Mouse (Mus musculus): ENCODE measurements around the gene Gm37240. TPM values are rescaled to one million over a fixed set of nuclear protein-coding genes. Genes with fewer than 3 reads are reported as not detected.
A peak's percentile ranks its signal among the peaks of the same experiment; 100 is the strongest.

Gm37240 gene
- polyA plus RNA-seq, 1 experiment from 2014 or later = 1.1 TPM

GRCm38 (mm10) chr3:85053526-85053925 lies 833.8 kb downstream of the Gm37240 start:
- ATAC-seq = no peak
- no peak overlapping the region for H3K27ac ChIP-seq (ENCODE audit: low read depth, low read length)
- no peak overlapping the region for H3K4me3 ChIP-seq (ENCODE audit: low read depth, low read length)

GRCm38 (mm10) chr3:85052196-85052595 lies 835.1 kb downstream of the Gm37240 start:
- 65% methylated on average over 1 of the region's 1 CpGs for WGBS
- Histone ChIP-seq H3K9ac (ENCODE audit: low read length) (no peak overlapping the region), H3K4me1 (ENCODE audit: control insufficient read depth, insufficient read depth, low read length) (no peaks in the 10 kb centered on the region), H3K4me3 (ENCODE audit: low read depth, low read length) (no peak overlapping the region), H3K4me2 (ENCODE audit: low read length) (no peak overlapping the region), H3K36me3 (ENCODE audit: control insufficient read depth, insufficient read depth, low read length) (no peaks in the 10 kb centered on the region), H3K27me3 (replicated peaks; ENCODE audit: control insufficient read depth, insufficient read depth, low read length) (no peaks in the 10 kb centered on the region), H3K9me3 (replicated peaks; ENCODE audit: control insufficient read depth, low read length) (no peaks in the 10 kb centered on the region), H3K27ac (ENCODE audit: low read depth, low read length) (no peak overlapping the region)
- DNase-seq (ENCODE audit: low spot score) (no peak), ATAC-seq (no peak)

More at GRCm38 (mm10) chr3:85053526-85053925, 833.8 kb downstream of the Gm37240 start:
- no peaks in the 10 kb centered on the region for H3K36me3 ChIP-seq (ENCODE audit: control insufficient read depth, insufficient read depth, low read length)
- no peak for DNase-seq (ENCODE audit: low spot score)
- H3K9ac ChIP-seq (ENCODE audit: low read length) = no peak overlapping the region
- no peak overlapping the region for H3K4me2 ChIP-seq (ENCODE audit: low read length)
- H3K9me3 ChIP-seq (replicated peaks; ENCODE audit: control insufficient read depth, low read length) = no peaks in the 10 kb centered on the region
- H3K27me3 ChIP-seq (replicated peaks; ENCODE audit: control insufficient read depth, insufficient read depth, low read length) = no peaks in the 10 kb centered on the region
- WGBS = 79% methylated on average over 4 of the region's 4 CpGs
- no peaks in the 10 kb centered on the region for H3K4me1 ChIP-seq (ENCODE audit: control insufficient read depth, insufficient read depth, low read length)

GRCm38 (mm10) chr3:85048569-85048968 lies 838.7 kb downstream of the Gm37240 start:
- no peaks in the 10 kb centered on the region for H3K27me3 ChIP-seq (replicated peaks; ENCODE audit: control insufficient read depth, insufficient read depth, low read length)
- H3K9me3 ChIP-seq (replicated peaks; ENCODE audit: control insufficient read depth, low read length) = no peaks in the 10 kb centered on the region
- WGBS = 92% methylated on average over 5 of the region's 5 CpGs
- no peaks in the 10 kb centered on the region for H3K36me3 ChIP-seq (ENCODE audit: control insufficient read depth, insufficient read depth, low read length)
- H3K27ac ChIP-seq (ENCODE audit: low read depth, low read length) = no peak overlapping the region
- no peak overlapping the region for H3K4me2 ChIP-seq (ENCODE audit: low read length)
- H3K4me3 ChIP-seq (ENCODE audit: low read depth, low read length) = no peak overlapping the region
- no peaks in the 10 kb centered on the region for H3K4me1 ChIP-seq (ENCODE audit: control insufficient read depth, insufficient read depth, low read length)
- H3K9ac ChIP-seq (ENCODE audit: low read length) = no peak overlapping the region
- no peak for ATAC-seq
- no peak for DNase-seq (ENCODE audit: low spot score)

- ATAC-seq (no peak), DNase-seq (ENCODE audit: low spot score) (no peak)
- WGBS = 97% methylated on average over 8 of the region's 8 CpGs
- Histone ChIP-seq H3K9me3 (replicated peaks; ENCODE audit: control insufficient read depth, low read length) (no peaks in the 10 kb centered on the region), H3K27me3 (replicated peaks; ENCODE audit: control insufficient read depth, insufficient read depth, low read length) (no peaks in the 10 kb centered on the region), H3K9ac (ENCODE audit: low read length) (no peak overlapping the region), H3K4me3 (ENCODE audit: low read depth, low read length) (no peak overlapping the region), H3K4me2 (ENCODE audit: low read length) (no peak overlapping the region), H3K36me3 (ENCODE audit: control insufficient read depth, insufficient read depth, low read length) (no peaks in the 10 kb centered on the region), H3K4me1 (ENCODE audit: control insufficient read depth, insufficient read depth, low read length) (no peaks in the 10 kb centered on the region), H3K27ac (ENCODE audit: low read depth, low read length) (no peak overlapping the region)
Measured at GRCm38 (mm10) chr3:85043679-85044218, 843.6 kb downstream of the Gm37240 start.

- DNase-seq (ENCODE audit: low spot score) (no peak), ATAC-seq (no peak)
- Histone ChIP-seq H3K4me2 (ENCODE audit: low read length) (no peak overlapping the region), H3K9ac (ENCODE audit: low read length) (no peak overlapping the region), H3K27me3 (replicated peaks; ENCODE audit: control insufficient read depth, insufficient read depth, low read length) (no peaks in the 10 kb centered on the region), H3K4me3 (ENCODE audit: low read depth, low read length) (no peak overlapping the region), H3K36me3 (ENCODE audit: control insufficient read depth, insufficient read depth, low read length) (no peaks in the 10 kb centered on the region), H3K9me3 (replicated peaks; ENCODE audit: control insufficient read depth, low read length) (no peaks in the 10 kb centered on the region), H3K4me1 (ENCODE audit: control insufficient read depth, insufficient read depth, low read length) (no peaks in the 10 kb centered on the region), H3K27ac (ENCODE audit: low read depth, low read length) (no peak overlapping the region)
- WGBS = 92% methylated on average over 4 of the region's 4 CpGs
Measured at GRCm38 (mm10) chr3:85042126-85042525, 845.2 kb downstream of the Gm37240 start.

GRCm38 (mm10) chr3:85029141-85029540 lies 858.2 kb downstream of the Gm37240 start:
- Histone ChIP-seq H3K4me2 (ENCODE audit: low read length) (no peak overlapping the region), H3K9me3 (replicated peaks; ENCODE audit: control insufficient read depth, low read length) (no peaks in the 10 kb centered on the region), H3K27ac (ENCODE audit: low read depth, low read length) (no peak overlapping the region), H3K9ac (ENCODE audit: low read length) (no peak overlapping the region), H3K27me3 (replicated peaks; ENCODE audit: control insufficient read depth, insufficient read depth, low read length) (no peaks in the 10 kb centered on the region), H3K36me3 (ENCODE audit: control insufficient read depth, insufficient read depth, low read length) (no peaks in the 10 kb centered on the region), H3K4me3 (ENCODE audit: low read depth, low read length) (no peak overlapping the region), H3K4me1 (ENCODE audit: control insufficient read depth, insufficient read depth, low read length) (peaks cover 9% of the 10 kb centered on the region; the same call in 1 of the 2 replicates)
- DNase-seq (ENCODE audit: low spot score) (no peak), ATAC-seq (no peak)
- 85% methylated on average over 1 of the region's 1 CpGs for WGBS

- H3K9ac ChIP-seq (ENCODE audit: low read length) = no peak overlapping the region
- no peaks in the 10 kb centered on the region for H3K36me3 ChIP-seq (ENCODE audit: control insufficient read depth, insufficient read depth, low read length)
- H3K4me2 ChIP-seq (ENCODE audit: low read length) = no peak overlapping the region
- WGBS = 32% methylated on average over 6 of the region's 6 CpGs
- H3K27ac ChIP-seq (ENCODE audit: low read depth, low read length) = peak overlapping the region; percentile 14; the same call in 1 of the 2 replicates
- no peaks in the 10 kb centered on the region for H3K27me3 ChIP-seq (replicated peaks; ENCODE audit: control insufficient read depth, insufficient read depth, low read length)
- peak; percentile 24 for DNase-seq (ENCODE audit: low spot score)
- no peak overlapping the region for H3K4me3 ChIP-seq (ENCODE audit: low read depth, low read length)
- peak; percentile 60 for ATAC-seq
- H3K4me1 ChIP-seq (ENCODE audit: control insufficient read depth, insufficient read depth, low read length) = peaks cover 9% of the 10 kb centered on the region; the same call in 1 of the 2 replicates
- no peaks in the 10 kb centered on the region for H3K9me3 ChIP-seq (replicated peaks; ENCODE audit: control insufficient read depth, low read length)
Measured at GRCm38 (mm10) chr3:85024817-85025705, 862.3 kb downstream of the Gm37240 start.

- Histone ChIP-seq H3K27me3 (replicated peaks; ENCODE audit: control insufficient read depth, insufficient read depth, low read length) (no peaks in the 10 kb centered on the region), H3K9ac (ENCODE audit: low read length) (no peak overlapping the region), H3K9me3 (replicated peaks; ENCODE audit: control insufficient read depth, low read length) (no peaks in the 10 kb centered on the region), H3K4me3 (ENCODE audit: low read depth, low read length) (no peak overlapping the region), H3K27ac (ENCODE audit: low read depth, low read length) (no peak overlapping the region), H3K36me3 (ENCODE audit: control insufficient read depth, insufficient read depth, low read length) (no peaks in the 10 kb centered on the region), H3K4me2 (ENCODE audit: low read length) (no peak overlapping the region), H3K4me1 (ENCODE audit: control insufficient read depth, insufficient read depth, low read length) (peaks cover 9% of the 10 kb centered on the region; the same call in 1 of the 2 replicates)
- DNase-seq (ENCODE audit: low spot score) (no peak), ATAC-seq (no peak)
- WGBS = 87% methylated on average over 2 of the region's 2 CpGs
Measured at GRCm38 (mm10) chr3:85024237-85024636, 863.1 kb downstream of the Gm37240 start.

- no peaks in the 10 kb centered on the region for H3K27me3 ChIP-seq (replicated peaks; ENCODE audit: control insufficient read depth, insufficient read depth, low read length)
- H3K4me2 ChIP-seq (ENCODE audit: low read length) = no peak overlapping the region
- WGBS = 85% methylated on average over 11 of the region's 11 CpGs
- no peaks in the 10 kb centered on the region for H3K36me3 ChIP-seq (ENCODE audit: control insufficient read depth, insufficient read depth, low read length)
- no peaks in the 10 kb centered on the region for H3K9me3 ChIP-seq (replicated peaks; ENCODE audit: control insufficient read depth, low read length)
- H3K4me1 ChIP-seq (ENCODE audit: control insufficient read depth, insufficient read depth, low read length) = peaks cover 9% of the 10 kb centered on the region; the same call in 1 of the 2 replicates
- H3K27ac ChIP-seq (ENCODE audit: low read depth, low read length) = no peak overlapping the region
- no peak overlapping the region for H3K9ac ChIP-seq (ENCODE audit: low read length)
- ATAC-seq = no peak
- H3K4me3 ChIP-seq (ENCODE audit: low read depth, low read length) = no peak overlapping the region
- no peak for DNase-seq (ENCODE audit: low spot score)
Measured at GRCm38 (mm10) chr3:85022800-85023199, 864.5 kb downstream of the Gm37240 start.
